Mouse (Mus musculus): ENCODE data around the gene Hoxa3. TPM values are rescaled to one million over a fixed set of nuclear protein-coding genes. Genes with fewer than 3 reads are reported as not detected.
A peak's percentile ranks its signal among the peaks of the same experiment; 100 is the strongest.

The Hoxa3 gene
- polyA plus RNA-seq, 1 experiment from 2014 or later = 0.91 TPM

- 3% methylated on average over 60 of the region's 60 CpGs for WGBS
- DNase-seq (ENCODE audit: low spot score) (no peak), ATAC-seq (replicated peaks; ENCODE audit: insufficient number of reproducible peaks, low FRiP score, low TSS enrichment, low read depth) (no peak)
- no peaks in the 10 kb centered on the region; the same call in 1 of the 2 replicates for H3K4me1 ChIP-seq (ENCODE audit: control insufficient read depth, insufficient read depth, low read length)
- H3K27ac ChIP-seq (replicated peaks; ENCODE audit: low read depth, low read length) = no peak overlapping the region
- H3K4me3 ChIP-seq (ENCODE audit: low read depth, low read length) = peak overlapping the region; percentile 14
- H3K36me3 ChIP-seq (replicated peaks; ENCODE audit: control insufficient read depth, insufficient read depth, low read depth, low read length) = no peaks in the 10 kb centered on the region
- peaks cover 94% of the 10 kb centered on the region for H3K27me3 ChIP-seq (ENCODE audit: control insufficient read depth, insufficient read depth, low read length)
- no peak overlapping the region for H3K9ac ChIP-seq (replicated peaks; ENCODE audit: low read length)
- no peaks in the 10 kb centered on the region for H3K9me3 ChIP-seq (replicated peaks; ENCODE audit: control insufficient read depth, low read length)
- peak overlapping the region; percentile 31 for H3K4me2 ChIP-seq (ENCODE audit: low read depth, low read length)
Measured at GRCm38 (mm10) chr6:52216691-52217458, 3.7 kb upstream of the Hoxa3 start.

- Histone ChIP-seq H3K9me3 (replicated peaks; ENCODE audit: control insufficient read depth, low read length) (no peaks in the 10 kb centered on the region), H3K27ac (replicated peaks; ENCODE audit: low read depth, low read length) (no peak overlapping the region), H3K4me2 (ENCODE audit: low read depth, low read length) (no peak overlapping the region), H3K9ac (replicated peaks; ENCODE audit: low read length) (no peak overlapping the region), H3K36me3 (replicated peaks; ENCODE audit: control insufficient read depth, insufficient read depth, low read depth, low read length) (no peaks in the 10 kb centered on the region), H3K4me1 (ENCODE audit: control insufficient read depth, insufficient read depth, low read length) (no peaks in the 10 kb centered on the region; the same call in 1 of the 2 replicates), H3K4me3 (ENCODE audit: low read depth, low read length) (no peak overlapping the region), H3K27me3 (ENCODE audit: control insufficient read depth, insufficient read depth, low read length) (peaks cover 96% of the 10 kb centered on the region)
- ATAC-seq (replicated peaks; ENCODE audit: insufficient number of reproducible peaks, low FRiP score, low TSS enrichment, low read depth) (no peak), DNase-seq (ENCODE audit: low spot score) (no peak)
- WGBS = 2% methylated on average over 30 of the region's 30 CpGs
Measured at GRCm38 (mm10) chr6:52215771-52216535, 2.8 kb upstream of the Hoxa3 start.

GRCm38 (mm10) chr6:52215070-52215469 lies 1.9 kb upstream of the Hoxa3 start:
- H3K4me1 ChIP-seq (ENCODE audit: control insufficient read depth, insufficient read depth, low read length) = no peaks in the 10 kb centered on the region; the same call in 1 of the 2 replicates
- no peak overlapping the region for H3K4me3 ChIP-seq (ENCODE audit: low read depth, low read length)
- DNase-seq (ENCODE audit: low spot score) (no peak), ATAC-seq (replicated peaks; ENCODE audit: insufficient number of reproducible peaks, low FRiP score, low TSS enrichment, low read depth) (no peak)
- 21% methylated on average over 3 of the region's 3 CpGs for WGBS
- no peaks in the 10 kb centered on the region for H3K36me3 ChIP-seq (replicated peaks; ENCODE audit: control insufficient read depth, insufficient read depth, low read depth, low read length)
- no peak overlapping the region for H3K9ac ChIP-seq (replicated peaks; ENCODE audit: low read length)
- H3K9me3 ChIP-seq (replicated peaks; ENCODE audit: control insufficient read depth, low read length) = no peaks in the 10 kb centered on the region
- no peak overlapping the region for H3K27ac ChIP-seq (replicated peaks; ENCODE audit: low read depth, low read length)
- H3K27me3 ChIP-seq (ENCODE audit: control insufficient read depth, insufficient read depth, low read length) = peaks cover 95% of the 10 kb centered on the region
- no peak overlapping the region for H3K4me2 ChIP-seq (ENCODE audit: low read depth, low read length)

- H3K4me3 ChIP-seq (ENCODE audit: low read depth, low read length) = no peak overlapping the region
- no peak overlapping the region for H3K4me2 ChIP-seq (ENCODE audit: low read depth, low read length)
- WGBS = 14% methylated on average over 5 of the region's 5 CpGs
- peaks cover 96% of the 10 kb centered on the region for H3K27me3 ChIP-seq (ENCODE audit: control insufficient read depth, insufficient read depth, low read length)
- DNase-seq (ENCODE audit: low spot score) = no peak
- no peaks in the 10 kb centered on the region for H3K9me3 ChIP-seq (replicated peaks; ENCODE audit: control insufficient read depth, low read length)
- no peaks in the 10 kb centered on the region; the same call in 1 of the 2 replicates for H3K4me1 ChIP-seq (ENCODE audit: control insufficient read depth, insufficient read depth, low read length)
- no peak overlapping the region for H3K9ac ChIP-seq (replicated peaks; ENCODE audit: low read length)
- H3K36me3 ChIP-seq (replicated peaks; ENCODE audit: control insufficient read depth, insufficient read depth, low read depth, low read length) = no peaks in the 10 kb centered on the region
- H3K27ac ChIP-seq (replicated peaks; ENCODE audit: low read depth, low read length) = no peak overlapping the region
- no peak for ATAC-seq (replicated peaks; ENCODE audit: insufficient number of reproducible peaks, low FRiP score, low TSS enrichment, low read depth)
Measured at GRCm38 (mm10) chr6:52214271-52214670, 1.1 kb upstream of the Hoxa3 start.

GRCm38 (mm10) chr6:52212556-52213118 lies 499 bp downstream of the Hoxa3 start:
- Histone ChIP-seq H3K9ac (replicated peaks; ENCODE audit: low read length) (no peak overlapping the region), H3K36me3 (replicated peaks; ENCODE audit: control insufficient read depth, insufficient read depth, low read depth, low read length) (no peaks in the 10 kb centered on the region), H3K27ac (replicated peaks; ENCODE audit: low read depth, low read length) (no peak overlapping the region), H3K4me3 (ENCODE audit: low read depth, low read length) (no peak overlapping the region), H3K9me3 (replicated peaks; ENCODE audit: control insufficient read depth, low read length) (no peaks in the 10 kb centered on the region), H3K4me1 (ENCODE audit: control insufficient read depth, insufficient read depth, low read length) (no peaks in the 10 kb centered on the region; the same call in 1 of the 2 replicates), H3K4me2 (ENCODE audit: low read depth, low read length) (no peak overlapping the region), H3K27me3 (ENCODE audit: control insufficient read depth, insufficient read depth, low read length) (peaks cover 95% of the 10 kb centered on the region)
- ATAC-seq (replicated peaks; ENCODE audit: insufficient number of reproducible peaks, low FRiP score, low TSS enrichment, low read depth) = no peak
- WGBS = under 1% methylated on average over 22 of the region's 22 CpGs
- no peak for DNase-seq (ENCODE audit: low spot score)

- WGBS = 2% methylated on average over 13 of the region's 13 CpGs
- Histone ChIP-seq H3K36me3 (replicated peaks; ENCODE audit: control insufficient read depth, insufficient read depth, low read depth, low read length) (no peaks in the 10 kb centered on the region), H3K27ac (replicated peaks; ENCODE audit: low read depth, low read length) (no peak overlapping the region), H3K4me1 (ENCODE audit: control insufficient read depth, insufficient read depth, low read length) (no peaks in the 10 kb centered on the region; the same call in 1 of the 2 replicates), H3K4me2 (ENCODE audit: low read depth, low read length) (no peak overlapping the region), H3K9ac (replicated peaks; ENCODE audit: low read length) (no peak overlapping the region), H3K9me3 (replicated peaks; ENCODE audit: control insufficient read depth, low read length) (no peaks in the 10 kb centered on the region), H3K4me3 (ENCODE audit: low read depth, low read length) (no peak overlapping the region), H3K27me3 (ENCODE audit: control insufficient read depth, insufficient read depth, low read length) (peaks cover 95% of the 10 kb centered on the region)
- no peak for DNase-seq (ENCODE audit: low spot score)
- no peak for ATAC-seq (replicated peaks; ENCODE audit: insufficient number of reproducible peaks, low FRiP score, low TSS enrichment, low read depth)
Measured at GRCm38 (mm10) chr6:52211961-52212360, 1.2 kb downstream of the Hoxa3 start.

GRCm38 (mm10) chr6:52211170-52211935 lies 1.8 kb downstream of the Hoxa3 start:
- H3K4me3 ChIP-seq (ENCODE audit: low read depth, low read length) = no peak overlapping the region
- peaks cover 96% of the 10 kb centered on the region for H3K27me3 ChIP-seq (ENCODE audit: control insufficient read depth, insufficient read depth, low read length)
- no peak overlapping the region for H3K27ac ChIP-seq (replicated peaks; ENCODE audit: low read depth, low read length)
- no peaks in the 10 kb centered on the region for H3K36me3 ChIP-seq (replicated peaks; ENCODE audit: control insufficient read depth, insufficient read depth, low read depth, low read length)
- no peaks in the 10 kb centered on the region for H3K4me1 ChIP-seq (ENCODE audit: control insufficient read depth, insufficient read depth, low read length)
- H3K4me2 ChIP-seq (ENCODE audit: low read depth, low read length) = no peak overlapping the region
- no peak overlapping the region for H3K9ac ChIP-seq (replicated peaks; ENCODE audit: low read length)
- DNase-seq (ENCODE audit: low spot score) (peak; percentile 84), ATAC-seq (replicated peaks; ENCODE audit: insufficient number of reproducible peaks, low FRiP score, low TSS enrichment, low read depth) (no peak)
- under 1% methylated on average over 34 of the region's 37 CpGs for WGBS
- no peaks in the 10 kb centered on the region for H3K9me3 ChIP-seq (replicated peaks; ENCODE audit: control insufficient read depth, low read length)

Data from embryonic facial prominence, embryonic 11.5 days (tissue).